Comparison of ENCODE assay signal across 9 mouse cellular contexts in the genomic region with DNA sequence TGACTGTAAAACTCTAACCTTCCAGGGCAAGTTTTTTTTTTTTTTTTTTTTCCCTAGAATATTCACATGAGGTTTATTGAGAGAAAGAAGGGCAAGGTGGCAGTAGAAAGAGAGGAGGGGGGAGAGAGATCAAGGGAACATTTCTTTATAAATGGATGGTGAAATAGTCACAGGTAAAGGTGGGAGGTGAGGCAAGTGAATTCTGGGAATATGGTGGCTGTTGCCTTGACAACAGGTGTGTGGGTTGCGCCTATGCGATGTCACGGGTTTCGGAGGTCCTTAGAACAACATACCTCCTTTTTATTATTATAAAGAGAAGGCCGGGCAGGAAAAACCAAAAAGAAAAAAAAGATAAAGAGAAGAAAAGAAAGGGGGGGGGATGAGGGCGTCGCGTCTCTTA. TPM values are rescaled to one million over a fixed set of nuclear protein-coding genes. Genes with fewer than 3 reads are reported as not detected.
DNase-seq lines count a peak whose midpoint lies in the region; ATAC-seq lines count a peak whose summit lies in the region.
"Had no signal": no experiment of that assay in that cellular context is flagged by ENCODE, and none has a peak within 500 bp of the region (broad histone marks: within the 10 kb centered on the region; RNA-seq: fewer than 3 reads in every experiment).

No protein-coding gene starts in this region.

- H3K4me2 ChIP-seq in heart, embryonic 13.5 days = peak overlapping the region; percentile 68
- H3K4me2 ChIP-seq in hindbrain, embryonic 11.5 days (replicated peaks; ENCODE audit: low read depth, low read length) = peak overlapping the region; percentile 36
- H3K4me2 ChIP-seq in liver, embryonic 15.5 days = peak overlapping the region; percentile 59; the same call in 1 of the 2 replicates

- H3K9me3 ChIP-seq in heart, embryonic 13.5 days = no peaks in the 10 kb centered on the region
- no peaks in the 10 kb centered on the region for H3K9me3 ChIP-seq in hindbrain, embryonic 11.5 days (ENCODE audit: control insufficient read depth, low read length)
- no peaks in the 10 kb centered on the region for H3K9me3 ChIP-seq in liver, embryonic 15.5 days (replicated peaks)
- H3K9me3 ChIP-seq: megakaryocyte, embryonic 14.5 days had no signal

- peak overlapping the region; percentile 63 for H3K27ac ChIP-seq in heart, embryonic 13.5 days (replicated peaks)
- no peak overlapping the region for H3K27ac ChIP-seq in hindbrain, embryonic 11.5 days (ENCODE audit: low read depth, low read length)
- H3K27ac ChIP-seq in liver, embryonic 15.5 days (replicated peaks) = no peak overlapping the region

- no peaks in the 10 kb centered on the region for H3K27me3 ChIP-seq in heart, embryonic 13.5 days (replicated peaks)
- H3K27me3 ChIP-seq in hindbrain, embryonic 11.5 days (ENCODE audit: control insufficient read depth, insufficient read depth, low read length) = no peaks in the 10 kb centered on the region
- no peaks in the 10 kb centered on the region for H3K27me3 ChIP-seq in liver, embryonic 15.5 days

- peaks cover 9% of the 10 kb centered on the region for H3K4me1 ChIP-seq in heart, embryonic 13.5 days
- H3K4me1 ChIP-seq in hindbrain, embryonic 11.5 days (replicated peaks; ENCODE audit: control insufficient read depth, insufficient read depth, low read length) = no peaks in the 10 kb centered on the region
- peaks cover 18% of the 10 kb centered on the region for H3K4me1 ChIP-seq in liver, embryonic 15.5 days (replicated peaks)

- H3K4me3 ChIP-seq in heart, embryonic 13.5 days = peak overlapping the region; percentile 40; the same call in 1 of the 2 replicates
- no peak overlapping the region for H3K4me3 ChIP-seq in hindbrain, embryonic 11.5 days (ENCODE audit: low read depth, low read length)
- no peak overlapping the region for H3K4me3 ChIP-seq in liver, embryonic 15.5 days (replicated peaks)

- WGBS in heart, embryonic 13.5 days = 48% methylated on average over 8 of the region's 8 CpGs
- WGBS in hindbrain, embryonic 11.5 days = 54% methylated on average over 8 of the region's 8 CpGs
- 60% methylated on average over 8 of the region's 8 CpGs for WGBS in liver, embryonic 15.5 days (ENCODE audit: insufficient replicate concordance)

- no peaks in the 10 kb centered on the region for H3K36me3 ChIP-seq in heart, embryonic 13.5 days
- H3K36me3 ChIP-seq in hindbrain, embryonic 11.5 days (ENCODE audit: control insufficient read depth, insufficient read depth, low read length) = no peaks in the 10 kb centered on the region
- no peaks in the 10 kb centered on the region for H3K36me3 ChIP-seq in liver, embryonic 15.5 days (replicated peaks)

- DNase-seq in heart, adult 8-10 months (ENCODE audit: low spot score) = no peak
- DNase-seq in R1 (ENCODE audit: low read depth, low spot score) (peak; percentile 62), adipocyte (ENCODE audit: low spot score) (no peak)
- no peak for DNase-seq in hindbrain, embryonic 11.5 days (ENCODE audit: low spot score)
- no peak for DNase-seq in layer of hippocampus, postnatal 25 days (ENCODE audit: extremely low spot score in 1 of 2, low spot score in 1 of 2)
- DNase-seq in left cerebral cortex, adult 9 months (ENCODE audit: low spot score in 2 of 2) = no peak

- no peak for ATAC-seq in heart, embryonic 13.5 days (ENCODE audit: extremely low read depth, insufficient number of reproducible peaks, low FRiP score, low TSS enrichment)
- peak; percentile 13 for ATAC-seq in hindbrain, embryonic 11.5 days (ENCODE audit: low FRiP score)
- ATAC-seq in liver, embryonic 15.5 days (ENCODE audit: insufficient read depth) = no peak

- peak overlapping the region; percentile 70 for H3K9ac ChIP-seq in heart, embryonic 13.5 days
- no peak overlapping the region for H3K9ac ChIP-seq in hindbrain, embryonic 11.5 days (ENCODE audit: low read depth, low read length)
- no peak overlapping the region for H3K9ac ChIP-seq in liver, embryonic 15.5 days

RNA-seq across cellular contexts. Expression of gene Birc3, which starts 41.9 kb away (rescaled TPM):
- polyA plus RNA-seq in heart, embryonic 13.5 days (2015; fragmentation: Nextera tagmentation; extraction: Ambion mirVana) = 3.8 and 5.3 TPM in 2 replicates
- 10 to 100 TPM in 3 of 4 experiments, 1 to 10 TPM in 1; 8.0 to 11.3 (median 10.9) TPM for total RNA-seq in heart, adult 8-10 months (2022)
- polyA plus RNA-seq in hindbrain, embryonic 11.5 days (2014; fragmentation: Nextera tagmentation; extraction: Ambion mirVana) = 3.5 and 3.7 TPM in 2 replicates
- polyA plus RNA-seq in liver, embryonic 15.5 days (2015; fragmentation: Nextera tagmentation; extraction: Ambion mirVana) = 7.0 and 7.1 TPM in 2 replicates
- 1 to 10 TPM; 1.3 to 1.6 TPM for total RNA-seq in layer of hippocampus, postnatal 25 days (2021)
